Mouse (Mus musculus) CH12.LX (cell line): ENCODE results near the gene Ubfd1. TPM values are rescaled to one million over a fixed set of nuclear protein-coding genes. Genes with fewer than 3 reads are reported as not detected.

ENCODE experiments used
- DNase-seq: peaks from one replicate; pipeline ENCODE4 v3.0.0-alpha.2; 2013; ENCODE audit errors: extremely low read depth
- H3K27ac ChIP-seq: 2 replicates; pipeline ENCODE4 v1.5.1; 2012; ENCODE audit warnings: low read depth, mild to moderate bottlenecking, control low read depth, moderate library complexity; ENCODE audit not compliant: insufficient read depth
- H3K27me3 ChIP-seq: replicated peaks from 2 replicates; pipeline ENCODE3; 2012; ENCODE audit warnings: inconsistent platforms
- H3K36me3 ChIP-seq, 2 experiments: replicated peaks in 1 of 2; 2 replicates each; pipeline versions ENCODE3 to v1.6.1; 2012; ENCODE audit warnings: inconsistent platforms in 1 of 2, low read length in 1 of 2, mild to moderate bottlenecking in 1 of 2, mixed read lengths in 1 of 2, moderate library complexity in 1 of 2; ENCODE audit not compliant: control insufficient read depth in 1 of 2, insufficient read depth in 1 of 2
- H3K4me1 ChIP-seq, 2 experiments: 2 replicates each; pipeline ENCODE4 v1.6.1; 2012; ENCODE audit warnings: inconsistent platforms in 1 of 2, moderate library complexity in 1 of 2; ENCODE audit not compliant: insufficient read depth in 2 of 2, control insufficient read depth in 1 of 2
- H3K4me2 ChIP-seq: 2 replicates; pipeline ENCODE4 v1.6.1; 2012; ENCODE audit warnings: low read depth, mild to moderate bottlenecking, control low read depth; ENCODE audit not compliant: poor library complexity, insufficient read depth, severe bottlenecking
- H3K4me3 ChIP-seq, 3 experiments: fragments of 150-350 bp in 1 of 3; sonication (generic) in 1 of 3; replicated peaks in 1 of 3; 2 replicates each; pipeline versions ENCODE3 to v1.5.1; 2011 to 2012; ENCODE audit warnings: low read depth in 2 of 3, low read length in 2 of 3, mild to moderate bottlenecking in 2 of 3, moderate library complexity in 2 of 3, control low read depth in 1 of 3, improper control_type of control experiment in 1 of 3, inconsistent platforms in 1 of 3, mixed read lengths in 1 of 3; ENCODE audit not compliant: poor library complexity in 1 of 3
- H3K79me2 ChIP-seq: replicated peaks from 2 replicates; pipeline ENCODE4 v1.6.1; 2012; ENCODE audit warnings: mild to moderate bottlenecking, moderate library complexity; ENCODE audit not compliant: control insufficient read depth, poor library complexity, insufficient read depth, severe bottlenecking; ENCODE audit errors: extremely low read depth
- H3K9ac ChIP-seq: 2 replicates; pipeline ENCODE4 v1.6.1; 2012; ENCODE audit warnings: low read depth, mild to moderate bottlenecking, control low read depth, moderate library complexity; ENCODE audit not compliant: insufficient read depth
- H3K9me3 ChIP-seq: replicated peaks from 2 replicates; pipeline ENCODE3; 2012; ENCODE audit warnings: low read length, inconsistent platforms, mixed read lengths
- CHD1 ChIP-seq: IDR thresholded peaks from 2 replicates; pipeline ENCODE4 v1.6.1; 2012; ENCODE audit warnings: low read depth, low read length, improper control_type of control experiment, inconsistent platforms
- CTCF ChIP-seq, 2 experiments: IDR thresholded peaks in 1 of 2; conservative IDR thresholded peaks in 1 of 2; 2 replicates each; pipeline ENCODE4 v1.5.1; 2011 to 2012; ENCODE audit warnings: low read depth in 2 of 2, low read length in 2 of 2, improper control_type of control experiment in 1 of 2, inconsistent platforms in 1 of 2, mild to moderate bottlenecking in 1 of 2, moderate library complexity in 1 of 2
- E2F4 ChIP-seq: IDR thresholded peaks from 2 replicates; pipeline ENCODE4 v1.6.1; 2011; ENCODE audit warnings: low read depth, low read length, improper control_type of control experiment; ENCODE audit not compliant: insufficient replicate concordance
- ELF1 ChIP-seq: IDR thresholded peaks from 2 replicates; pipeline ENCODE4 v1.6.1; 2014; ENCODE audit warnings: low read depth, mild to moderate bottlenecking, inconsistent platforms, low read length, improper control_type of control experiment
- EP300 ChIP-seq: IDR thresholded peaks from 2 replicates; pipeline ENCODE4 v1.6.1; 2011; ENCODE audit warnings: low read length, improper control_type of control experiment
- ETS1 ChIP-seq: conservative IDR thresholded peaks from 2 replicates; pipeline ENCODE4 v1.6.1; 2012; ENCODE audit warnings: low read depth, mild to moderate bottlenecking, inconsistent platforms, low read length, improper control_type of control experiment, moderate library complexity
- GABPA ChIP-seq: IDR thresholded peaks from 2 replicates; pipeline ENCODE4 v1.6.1; 2012; ENCODE audit warnings: low read depth, low read length, improper control_type of control experiment, inconsistent platforms; ENCODE audit not compliant: insufficient replicate concordance
- HCFC1 ChIP-seq: IDR thresholded peaks from 2 replicates; pipeline ENCODE4 v1.6.1; 2012; ENCODE audit warnings: low read depth, mild to moderate bottlenecking, inconsistent platforms, low read length, improper control_type of control experiment
- IRF4 ChIP-seq: IDR thresholded peaks from 2 replicates; pipeline ENCODE4 v1.6.1; 2014; ENCODE audit warnings: low read depth, mild to moderate bottlenecking, inconsistent platforms, low read length, improper control_type of control experiment
- JUN ChIP-seq: IDR thresholded peaks from 2 replicates; pipeline ENCODE4 v1.6.1; 2011; ENCODE audit warnings: low read depth, mild to moderate bottlenecking, low read length, improper control_type of control experiment, moderate library complexity; ENCODE audit not compliant: insufficient read depth
- MAX ChIP-seq: IDR thresholded peaks from 2 replicates; pipeline ENCODE4 v1.6.1; 2011; ENCODE audit warnings: low read length, improper control_type of control experiment
- MYC ChIP-seq: IDR thresholded peaks from 2 replicates; pipeline ENCODE4 v1.6.1; 2011; ENCODE audit warnings: low read depth, mild to moderate bottlenecking, improper control_type of control experiment, low read length
- NRF1 ChIP-seq: IDR thresholded peaks from 2 replicates; pipeline ENCODE4 v1.6.1; 2014; ENCODE audit warnings: low read depth, mild to moderate bottlenecking, inconsistent platforms, low read length, improper control_type of control experiment, moderate library complexity
- RAD21 ChIP-seq: IDR thresholded peaks from 2 replicates; pipeline ENCODE4 v1.6.1; 2011; ENCODE audit warnings: low read depth, mild to moderate bottlenecking, low read length, improper control_type of control experiment, moderate library complexity
- SIN3A ChIP-seq: IDR thresholded peaks from 2 replicates; pipeline ENCODE4 v1.6.1; 2012; ENCODE audit warnings: low read length, improper control_type of control experiment, inconsistent platforms
- SMC3 ChIP-seq: IDR thresholded peaks from 2 replicates; pipeline ENCODE4 v1.6.1; 2011; ENCODE audit warnings: low read depth, low read length, improper control_type of control experiment
- UBTF ChIP-seq: IDR thresholded peaks from 2 replicates; pipeline ENCODE4 v1.6.1; 2012; ENCODE audit warnings: low read depth, mild to moderate bottlenecking, inconsistent platforms, low read length, improper control_type of control experiment, moderate library complexity
- USF1 ChIP-seq: IDR thresholded peaks from 2 replicates; pipeline ENCODE4 v1.6.1; 2014; ENCODE audit warnings: low read depth, mild to moderate bottlenecking, inconsistent platforms, low read length, improper control_type of control experiment
- USF2 ChIP-seq: conservative IDR thresholded peaks from 2 replicates; pipeline ENCODE4 v1.6.1; 2011; ENCODE audit warnings: low read depth, low read length, improper control_type of control experiment
- ZNF384 ChIP-seq: IDR thresholded peaks from 2 replicates; pipeline ENCODE4 v1.6.1; 2012; ENCODE audit warnings: low read depth, low read length, improper control_type of control experiment, inconsistent platforms
- dilution Hi-C: fragments of 300-500 bp; cut with MboI; formaldehyde crosslinking; loops from 2 replicates; pipeline ENCODE4 v1.14.3; 2020; ENCODE audit warnings: low sequenced_read_pairs; ENCODE audit not compliant: extremely low pct_unique_long_range_greater_than_20kb, extremely low pct_ligation_motif_present
- in situ Hi-C: fragments of 300-500 bp; cut with MboI; formaldehyde crosslinking; loops from 3 replicates; pipeline ENCODE4 v1.14.3; 2019; ENCODE audit warnings: low sequenced_read_pairs, low pct_ligation_motif_present, low pct_unique_long_range_greater_than_20kb, mixed read lengths
- polyA plus RNA-seq: library from polyadenylated mRNA; unstranded; fragments of >175 nt; gene quantifications from 2 replicates; pipeline ENCODE4 v1.2.1, GENCODE M21; 2012; ENCODE audit warnings: low read depth; ENCODE audit not compliant: insufficient read length
- total RNA-seq, 2 experiments: library from RNA; depleted of rRNA; stranded (reverse); fragments of 300-350 nt in 1 of 2; fragments of >200 nt in 1 of 2; gene quantifications; 2 replicates each; pipeline ENCODE4 v1.2.3; 2012 to 2014

The Ubfd1 gene
- total and polyA plus RNA-seq, 3 experiments = 26.9 to 51.8 (median 36.5) TPM

DNA sequence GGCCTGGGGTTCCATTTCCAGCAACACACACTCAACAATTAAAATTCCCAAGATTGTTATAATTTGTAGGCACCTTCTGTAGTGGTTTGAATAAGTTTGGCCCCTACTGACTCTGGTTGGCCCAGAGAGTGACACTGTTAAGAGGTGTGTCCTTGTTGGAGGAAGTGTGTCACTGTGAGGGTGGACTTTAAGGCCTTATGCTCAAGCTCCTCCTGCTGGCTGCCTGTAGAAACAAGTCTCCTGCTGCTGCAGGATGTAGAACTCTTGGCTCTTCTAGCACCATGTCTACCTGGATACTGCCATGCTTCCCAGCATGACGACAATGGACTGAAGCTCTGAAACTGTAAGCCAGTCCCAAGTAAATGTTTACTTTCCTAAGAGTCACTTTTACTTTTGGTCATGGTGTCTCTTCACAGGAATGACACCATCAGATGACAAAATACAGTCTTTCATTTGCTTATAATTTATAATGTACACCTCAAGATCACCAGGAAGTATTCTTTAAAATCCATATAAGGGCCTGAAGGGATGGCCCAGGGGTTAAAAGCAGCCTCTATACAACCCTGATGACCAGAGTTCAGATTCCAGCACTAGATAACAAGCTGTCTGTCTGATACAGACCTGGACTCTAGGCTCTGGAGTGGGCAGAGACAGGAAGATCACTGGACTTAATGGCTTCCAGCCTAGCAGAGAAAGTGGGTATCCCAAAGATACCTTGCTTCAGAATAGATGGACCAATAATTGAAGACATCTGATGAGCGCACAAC lies 27.8 kb downstream of the Ubfd1 start:
- no peak overlapping the region for H3K4me3 ChIP-seq
- no peaks in the 10 kb centered on the region for H3K27me3 ChIP-seq
- in situ Hi-C loops (loop anchor here (5.0 kb wide), 1 partner anchor 58 kb away; no protein-coding TSS in a partner anchor), dilution Hi-C loops (no loop called here)
- TF ChIP-seq CTCF (conservative IDR thresholded peaks at IDR 0.05 in 1 of 2, IDR thresholded peaks at IDR 0.05 in 1 of 2; ENCODE audit: low read depth in 2 of 2, low read length in 2 of 2) (peak in 1 of 2 experiments; percentile 52; a peak in 2 of 4 replicates), CHD1 (no peak), IRF4 (no peak), RAD21 (peak; percentile 37), ELF1 (no peak), MYC (no peak), SIN3A (no peak)
- H3K9ac ChIP-seq = no peak overlapping the region
- H3K27ac ChIP-seq = no peak overlapping the region
- peaks cover 72 to 87% of the 10 kb centered on the region in 2 experiments for H3K36me3 ChIP-seq
- peaks cover 0 to 14% of the 10 kb centered on the region in 2 experiments; a peak in 2 of 4 replicates for H3K4me1 ChIP-seq
- H3K79me2 ChIP-seq = peaks cover 38% of the 10 kb centered on the region
- DNase-seq = peak; percentile 60
- no peak overlapping the region for H3K4me2 ChIP-seq
- H3K9me3 ChIP-seq = no peaks in the 10 kb centered on the region

DNA sequence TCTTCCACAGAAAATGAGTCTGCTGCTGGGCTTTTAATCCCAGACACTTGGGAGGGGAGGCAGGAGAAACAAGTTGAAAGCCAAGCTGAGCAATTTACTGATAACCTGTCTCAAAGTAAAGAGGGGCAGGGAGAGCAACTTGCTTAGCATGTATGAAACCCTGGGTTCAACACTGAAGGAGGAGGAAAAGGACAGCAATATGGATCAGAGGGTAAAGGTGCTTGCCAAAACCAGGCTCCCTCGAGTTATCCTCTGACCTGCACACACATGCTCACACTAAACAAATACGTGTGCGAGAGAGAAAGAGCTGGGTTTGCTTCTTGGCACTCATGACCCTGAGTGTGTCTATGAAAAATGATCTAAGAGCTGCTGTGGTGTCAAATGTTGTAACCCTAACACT lies 31.0 kb downstream of the Ubfd1 start:
- DNase-seq = no peak
- in situ Hi-C loops (loop anchor here (5.0 kb wide), 1 partner anchor 54 kb away; no protein-coding TSS in a partner anchor), dilution Hi-C loops (no loop called here)
- no peaks in the 10 kb centered on the region for H3K9me3 ChIP-seq
- H3K4me3 ChIP-seq = no peak overlapping the region
- peaks cover 55% of the 10 kb centered on the region for H3K79me2 ChIP-seq
- TF ChIP-seq USF2 (no peak), RAD21 (no peak), EP300 (no peak), NRF1 (no peak), UBTF (no peak), SMC3 (no peak), MAX (no peak), ZNF384 (no peak), GABPA (no peak), JUN (no peak), ETS1 (no peak), HCFC1 (no peak), E2F4 (no peak), USF1 (no peak)
- TF ChIP-seq, all 38 proteins: peak for 0
- no peaks in the 10 kb centered on the region for H3K27me3 ChIP-seq
- no peak overlapping the region for H3K9ac ChIP-seq
- H3K4me1 ChIP-seq = peaks cover 2 to 20% of the 10 kb centered on the region in 2 experiments; a peak in 3 of 4 replicates
- H3K4me2 ChIP-seq = no peak overlapping the region
- H3K36me3 ChIP-seq = peaks cover 48 to 62% of the 10 kb centered on the region in 2 experiments
- no peak overlapping the region for H3K27ac ChIP-seq
